Mouse (Mus musculus): Measurements from ENCODE around the gene Tmem265.

The Tmem265 gene

DNA sequence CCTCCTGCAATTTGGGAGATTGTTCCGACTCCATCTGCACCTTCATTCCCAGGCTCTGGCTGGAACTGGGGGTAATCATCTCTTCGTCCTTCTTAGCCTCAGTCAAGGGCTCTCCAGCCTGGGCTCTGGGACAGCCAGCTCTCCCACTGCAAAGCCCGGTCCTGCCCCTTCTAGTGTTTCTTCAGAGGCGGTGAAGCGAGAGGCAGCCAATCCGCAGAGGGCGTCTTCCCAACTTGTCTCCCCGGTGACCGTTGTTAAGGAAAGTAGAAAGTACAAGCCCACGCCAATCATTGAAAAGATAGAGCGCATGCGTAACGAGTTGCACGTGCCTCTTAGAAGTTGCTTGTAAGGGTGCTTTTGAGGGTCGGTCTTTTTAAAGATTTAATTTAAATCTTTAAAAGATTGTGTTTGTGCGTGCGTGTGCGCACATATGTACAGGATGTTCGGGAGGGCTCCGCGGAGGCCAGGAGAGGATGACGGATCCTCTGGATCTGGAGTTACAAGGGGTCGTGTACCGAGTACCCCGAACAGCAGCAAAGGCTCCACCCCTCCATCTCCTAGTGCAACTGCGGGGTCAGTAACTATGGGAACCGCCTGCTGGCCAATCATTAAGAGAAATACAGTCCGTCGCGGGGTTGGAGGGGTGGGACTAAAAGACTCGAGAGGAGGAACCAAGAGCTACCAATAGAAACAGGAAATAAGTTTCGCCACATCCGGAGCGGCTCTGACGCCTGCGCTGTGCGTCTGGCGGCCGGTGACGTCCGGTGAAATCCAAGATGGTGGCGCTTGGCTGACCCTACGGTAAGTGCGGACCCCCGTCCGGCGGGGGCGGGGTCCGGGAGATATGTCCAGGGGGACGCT lies 27.1 kb downstream of the Tmem265 start, which contains the start of the genes Ccdc189 and Rnf40:
Gene Ccdc189 (minus strand): TSS at position 585 of the 861 bp plus-strand sequence.
Gene Rnf40 (plus strand): TSS at position 757 of the 861 bp plus-strand sequence.
- DNase-seq (ENCODE audit: low spot score in 2 of 2), result peak; percentile 91

DNA sequence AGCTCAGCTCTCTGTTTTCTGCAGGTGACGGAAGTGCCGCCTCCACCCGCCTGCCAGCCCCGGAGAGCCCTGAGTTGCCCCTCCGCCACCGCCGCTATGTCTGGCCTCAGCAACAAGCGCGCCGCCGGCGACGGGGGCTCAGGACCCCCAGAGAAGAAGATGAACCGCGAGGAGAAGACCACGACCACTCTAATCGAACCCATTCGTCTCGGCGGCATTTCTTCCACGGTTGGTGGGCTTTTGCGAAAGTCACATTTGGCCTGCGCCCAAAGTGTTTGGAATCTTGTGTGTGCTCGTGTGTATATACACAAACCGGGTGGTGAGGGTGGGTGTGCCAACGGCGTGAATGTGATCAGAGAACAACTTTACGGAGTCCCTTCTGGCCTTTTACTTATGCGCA lies 27.7 kb downstream of the Tmem265 start:
- DNase-seq (ENCODE audit: low spot score in 2 of 2), result no peak

DNA sequence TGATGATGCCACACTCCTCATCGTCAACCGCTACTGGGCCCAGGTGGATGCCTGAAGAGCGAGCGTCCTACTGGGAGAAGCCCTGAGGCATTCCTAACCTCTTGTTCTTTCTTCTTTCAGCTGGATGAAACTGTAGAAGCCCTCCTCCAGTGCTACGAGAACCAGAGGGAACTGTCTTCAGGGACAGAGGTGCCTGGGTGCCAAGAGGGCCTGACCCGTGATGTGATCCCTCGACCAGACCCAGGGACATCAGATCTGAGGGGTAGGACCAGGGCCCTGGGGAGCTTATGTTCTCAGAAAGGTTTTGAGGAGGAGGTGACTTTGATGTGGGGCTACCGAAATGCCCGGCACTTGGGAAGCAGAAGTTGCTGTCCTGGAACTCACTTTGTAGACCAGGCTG lies 28.4 kb downstream of the Tmem265 start:
- no peak for DNase-seq (ENCODE audit: low spot score in 2 of 2)

DNA sequence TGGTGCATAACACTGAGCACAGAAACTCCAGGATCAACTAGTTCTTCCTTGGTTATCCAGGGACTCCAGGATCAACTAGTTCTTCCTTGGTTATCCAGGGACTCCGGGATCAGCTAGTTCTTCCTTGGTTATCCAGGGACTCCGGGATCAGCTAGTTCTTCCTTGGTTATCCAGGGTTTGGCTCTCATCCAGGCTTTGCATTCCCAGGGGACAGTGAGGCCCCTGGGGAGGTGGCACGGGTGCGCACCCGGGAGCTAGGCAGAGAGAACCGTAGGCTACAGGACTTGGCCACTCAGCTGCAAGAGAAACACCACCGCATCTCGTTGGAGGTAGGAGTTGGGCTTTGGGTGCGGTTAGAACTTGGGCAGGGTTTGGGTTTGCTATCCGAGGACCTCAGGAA lies 29.9 kb downstream of the Tmem265 start:
- DNase-seq (ENCODE audit: low spot score in 2 of 2), result no peak

DNA sequence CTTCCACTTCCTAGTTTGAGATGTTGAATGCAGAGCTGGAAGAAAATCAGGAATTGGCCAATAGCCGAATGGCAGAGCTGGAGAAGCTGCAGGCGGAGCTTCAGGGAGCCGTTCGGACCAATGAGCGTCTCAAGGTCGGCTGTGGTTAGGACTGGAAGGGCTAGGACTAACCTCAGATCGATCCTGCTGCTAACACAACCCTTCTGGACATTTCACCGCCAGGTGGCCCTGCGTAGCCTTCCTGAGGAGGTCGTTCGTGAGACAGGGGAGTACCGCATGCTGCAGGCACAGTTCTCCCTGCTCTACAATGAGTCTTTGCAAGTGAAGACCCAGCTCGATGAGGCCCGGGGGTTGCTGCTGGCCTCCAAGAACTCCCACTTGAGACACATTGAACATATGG lies 31.4 kb downstream of the Tmem265 start:
- no peak for DNase-seq (ENCODE audit: low spot score in 2 of 2)

DNA sequence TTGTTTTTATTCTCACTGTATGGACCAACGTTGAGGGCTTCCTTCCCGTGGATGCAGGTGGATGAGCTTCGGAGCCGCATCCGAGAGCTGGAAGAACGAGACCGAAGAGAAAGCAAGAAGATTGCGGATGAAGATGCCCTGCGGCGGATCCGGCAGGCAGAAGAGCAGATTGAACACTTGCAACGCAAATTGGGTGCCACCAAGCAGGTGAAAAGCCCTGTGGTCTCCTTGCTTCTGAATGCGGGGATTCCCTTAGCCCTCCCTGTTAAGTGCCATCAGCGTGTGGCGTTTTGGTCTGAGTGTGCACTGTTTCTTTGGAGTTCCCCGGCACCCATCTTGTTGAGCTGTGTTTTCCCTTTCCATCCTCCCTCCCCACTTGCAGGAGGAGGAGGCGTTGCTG lies 35.6 kb downstream of the Tmem265 start:
- DNase-seq (ENCODE audit: low spot score in 2 of 2), result no peak

DNA sequence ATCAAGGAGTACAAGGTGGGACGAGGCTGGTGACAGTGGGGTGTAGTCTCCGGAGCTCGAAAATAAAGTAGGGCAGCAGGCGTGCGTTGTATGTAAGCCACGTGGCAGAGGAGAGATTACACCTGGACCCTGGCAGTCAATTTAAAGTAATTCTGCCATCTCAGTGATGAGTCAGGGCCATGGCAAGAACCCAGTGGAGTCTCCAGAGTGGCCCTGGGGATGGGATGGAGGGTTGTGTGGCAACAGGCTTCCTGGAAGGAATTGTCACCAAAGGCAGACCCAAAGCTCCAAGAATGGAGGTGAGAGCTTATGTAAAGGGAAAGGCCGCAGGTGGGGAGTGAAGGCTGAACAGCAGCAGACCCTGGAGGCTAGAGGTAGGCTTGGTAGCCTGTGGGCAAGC lies 39.4 kb downstream of the Tmem265 start:
- DNase-seq (ENCODE audit: low spot score in 2 of 2), result no peak

DNA sequence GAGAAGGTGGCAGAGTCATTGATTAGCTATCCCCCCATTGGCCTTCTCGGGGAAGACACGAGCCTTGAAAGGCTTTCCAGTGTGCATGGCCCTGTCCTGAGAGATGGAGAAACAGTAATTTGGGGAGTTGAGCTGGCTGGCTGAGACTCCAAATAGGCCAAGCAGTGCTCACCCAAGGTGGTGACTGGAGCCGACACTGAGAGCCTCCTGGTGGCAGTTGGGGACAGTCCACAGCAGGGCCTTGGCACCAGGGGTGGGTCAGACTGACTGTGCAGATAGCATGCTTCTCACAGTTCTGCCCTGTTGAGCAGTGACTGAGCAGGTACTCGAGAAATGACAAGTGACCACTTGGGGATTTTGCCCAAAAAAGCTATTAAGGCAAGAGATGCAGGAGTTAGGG lies 40.5 kb downstream of the Tmem265 start:
- no peak for DNase-seq (ENCODE audit: low spot score in 2 of 2)

DNA sequence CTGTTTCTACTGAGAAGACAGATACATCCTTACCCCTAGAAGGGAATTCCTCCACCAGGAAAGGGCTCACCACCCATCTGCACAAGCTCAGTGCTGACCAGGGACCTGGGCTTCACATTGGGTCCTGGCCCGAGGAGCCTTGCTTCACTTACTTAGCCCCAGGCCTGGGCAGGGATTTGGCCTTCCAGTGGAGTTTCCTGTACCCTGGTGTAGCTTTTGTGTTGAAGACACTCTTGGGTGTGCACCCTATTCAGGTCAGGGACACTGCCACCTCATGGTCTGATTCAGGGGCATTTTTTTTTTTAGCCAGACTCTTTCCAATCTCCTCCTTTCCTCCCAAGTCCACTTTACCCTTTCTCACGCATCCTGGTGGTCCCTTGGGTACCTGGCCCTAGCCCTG lies 41.7 kb downstream of the Tmem265 start:
- no peak for DNase-seq (ENCODE audit: low spot score in 2 of 2)

DNA sequence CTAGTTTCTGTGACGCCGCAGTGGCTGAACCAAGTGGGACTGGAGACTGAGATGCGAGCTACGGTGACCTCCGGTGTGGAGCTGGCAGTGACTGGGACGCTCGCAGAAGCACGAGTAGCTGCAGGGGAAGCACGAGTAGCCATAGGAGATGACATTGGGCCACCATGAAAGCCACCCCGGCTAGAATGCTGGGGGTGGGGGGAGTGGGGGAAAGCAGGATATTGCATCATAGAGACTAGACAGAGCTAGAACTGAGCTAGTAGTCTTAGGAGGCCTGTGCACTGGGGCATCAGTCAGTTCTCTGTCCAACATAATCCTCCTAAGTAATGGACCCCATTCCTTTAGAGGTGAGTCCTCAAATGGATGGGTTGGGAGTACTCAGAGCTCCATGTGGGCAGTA lies 43.1 kb downstream of the Tmem265 start:
- DNase-seq (ENCODE audit: low spot score in 2 of 2), result no peak

DNA sequence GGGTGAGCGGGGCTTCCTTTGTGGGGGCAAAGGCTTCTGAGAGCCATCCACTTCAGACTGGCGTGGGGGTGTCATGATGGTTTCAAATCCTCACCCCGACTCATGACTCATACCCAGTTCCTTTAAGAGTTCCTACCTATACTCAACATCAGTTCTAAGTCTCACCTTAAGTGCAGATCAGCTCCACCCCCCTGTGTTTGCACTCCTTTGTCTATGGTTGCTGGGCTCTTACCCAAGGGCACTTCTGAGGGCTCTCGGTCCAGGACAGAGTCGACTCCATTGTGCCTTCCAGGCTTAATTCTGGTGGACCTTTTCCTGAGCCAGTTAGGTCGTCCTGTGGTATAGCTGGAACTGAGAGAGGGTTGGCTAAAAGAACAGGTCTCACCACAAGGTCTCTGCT lies 46.0 kb downstream of the Tmem265 start:
- no peak for DNase-seq (ENCODE audit: low spot score in 2 of 2)

DNA sequence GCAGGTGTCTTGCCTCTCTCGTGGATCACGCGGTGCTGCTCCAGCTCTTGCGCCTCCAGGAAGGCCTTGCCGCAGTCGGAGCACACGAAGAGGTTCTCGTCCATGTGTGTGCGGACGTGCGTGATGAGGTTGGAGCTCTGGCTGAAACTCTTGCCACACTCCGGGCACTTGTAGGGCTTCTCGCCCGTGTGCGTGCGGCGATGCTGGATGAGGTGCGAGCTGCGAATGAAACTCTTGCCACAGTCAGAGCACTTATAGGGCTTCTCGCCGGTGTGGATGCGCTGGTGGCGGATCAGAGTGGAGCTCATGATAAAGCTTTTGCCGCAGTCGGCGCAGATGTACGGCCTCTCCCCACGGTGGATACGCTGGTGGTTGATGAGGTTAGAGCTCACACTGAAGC lies 49.8 kb downstream of the Tmem265 start:
- no peak for DNase-seq (ENCODE audit: low spot score in 2 of 2)

DNA sequence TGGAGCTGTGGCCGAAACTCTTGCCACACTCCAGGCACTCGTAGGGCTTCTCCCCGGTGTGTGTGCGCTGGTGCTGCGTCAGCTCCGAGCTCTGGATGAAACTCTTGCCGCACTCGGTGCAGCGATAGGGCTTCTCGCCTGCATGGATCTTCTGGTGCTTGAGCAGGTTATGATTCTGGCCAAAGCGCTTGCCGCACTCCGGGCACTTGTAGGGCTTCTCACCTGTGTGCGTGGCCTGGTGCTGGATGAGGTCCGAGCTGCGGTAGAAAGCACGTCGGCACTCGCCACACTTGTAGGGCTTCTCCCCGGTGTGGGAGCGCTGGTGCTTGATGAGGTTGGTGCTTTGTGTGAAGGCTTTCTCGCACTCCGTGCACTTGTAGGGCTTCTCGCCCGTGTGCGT lies 50.4 kb downstream of the Tmem265 start:
- DNase-seq (ENCODE audit: low spot score in 2 of 2), result no peak

DNA sequence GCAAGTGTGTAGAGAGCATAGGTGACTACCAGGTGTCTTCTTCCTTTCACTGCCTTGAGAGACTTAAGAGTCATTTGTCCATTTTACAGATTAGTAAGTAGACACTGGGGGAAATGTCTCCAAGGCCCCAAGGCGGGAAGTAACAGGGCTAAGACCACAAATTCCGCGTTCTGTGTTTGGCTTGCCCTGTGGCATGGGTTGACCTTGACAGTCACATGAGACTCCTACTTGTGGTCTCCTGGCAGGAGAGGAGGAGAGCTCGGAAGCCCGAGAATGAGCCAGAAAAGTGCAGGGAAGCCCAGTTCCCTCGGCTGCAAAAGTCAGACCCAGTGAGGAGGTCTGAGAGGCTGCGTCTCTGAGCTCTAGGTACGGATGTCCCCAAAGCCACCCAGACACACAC lies 52.3 kb downstream of the Tmem265 start:
- DNase-seq (ENCODE audit: low spot score in 2 of 2), result no peak

DNA sequence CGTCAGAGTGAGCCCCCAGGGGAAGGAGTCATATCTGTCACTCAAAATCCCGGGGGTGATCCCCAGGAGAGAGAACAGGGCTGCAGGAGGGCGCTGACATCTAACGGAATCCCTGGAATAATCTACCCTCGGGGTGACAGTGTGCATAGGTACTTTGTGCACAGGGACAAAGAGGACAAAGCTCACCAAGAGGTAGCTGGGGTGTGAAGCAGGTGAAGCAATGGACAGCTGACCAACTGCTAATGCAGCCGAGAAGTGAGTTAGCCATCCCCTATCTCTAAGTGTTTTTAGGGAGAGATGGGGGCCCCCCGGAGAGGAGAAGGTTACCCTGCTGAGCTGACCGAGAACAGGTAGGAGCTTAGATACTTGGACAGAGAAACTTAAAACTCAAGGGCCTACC lies 52.9 kb downstream of the Tmem265 start:
- DNase-seq (ENCODE audit: low spot score in 2 of 2), result no peak

DNA sequence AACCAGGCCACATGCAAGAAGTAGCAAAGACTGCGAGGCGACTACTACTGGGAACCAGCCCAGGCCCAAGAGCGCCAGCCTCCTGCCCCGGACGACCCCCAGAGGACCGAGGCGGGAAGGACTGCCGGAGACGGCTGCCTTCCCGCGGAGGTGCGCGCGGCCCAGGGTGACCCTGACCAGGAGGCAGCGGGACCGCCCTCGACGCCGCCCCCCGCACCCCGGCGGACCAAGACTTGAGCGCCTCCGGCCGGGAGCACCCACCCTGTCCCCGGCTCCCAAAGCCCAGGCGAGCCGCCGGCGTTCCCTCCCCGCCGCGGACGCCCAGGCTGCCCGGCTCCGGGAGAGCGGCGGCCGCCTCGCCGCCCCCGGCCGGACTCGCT lies 53.3 kb downstream of the Tmem265 start:
- DNase-seq (ENCODE audit: low spot score in 2 of 2), result peak in 1 of 2 experiments; percentile 53

DNA sequence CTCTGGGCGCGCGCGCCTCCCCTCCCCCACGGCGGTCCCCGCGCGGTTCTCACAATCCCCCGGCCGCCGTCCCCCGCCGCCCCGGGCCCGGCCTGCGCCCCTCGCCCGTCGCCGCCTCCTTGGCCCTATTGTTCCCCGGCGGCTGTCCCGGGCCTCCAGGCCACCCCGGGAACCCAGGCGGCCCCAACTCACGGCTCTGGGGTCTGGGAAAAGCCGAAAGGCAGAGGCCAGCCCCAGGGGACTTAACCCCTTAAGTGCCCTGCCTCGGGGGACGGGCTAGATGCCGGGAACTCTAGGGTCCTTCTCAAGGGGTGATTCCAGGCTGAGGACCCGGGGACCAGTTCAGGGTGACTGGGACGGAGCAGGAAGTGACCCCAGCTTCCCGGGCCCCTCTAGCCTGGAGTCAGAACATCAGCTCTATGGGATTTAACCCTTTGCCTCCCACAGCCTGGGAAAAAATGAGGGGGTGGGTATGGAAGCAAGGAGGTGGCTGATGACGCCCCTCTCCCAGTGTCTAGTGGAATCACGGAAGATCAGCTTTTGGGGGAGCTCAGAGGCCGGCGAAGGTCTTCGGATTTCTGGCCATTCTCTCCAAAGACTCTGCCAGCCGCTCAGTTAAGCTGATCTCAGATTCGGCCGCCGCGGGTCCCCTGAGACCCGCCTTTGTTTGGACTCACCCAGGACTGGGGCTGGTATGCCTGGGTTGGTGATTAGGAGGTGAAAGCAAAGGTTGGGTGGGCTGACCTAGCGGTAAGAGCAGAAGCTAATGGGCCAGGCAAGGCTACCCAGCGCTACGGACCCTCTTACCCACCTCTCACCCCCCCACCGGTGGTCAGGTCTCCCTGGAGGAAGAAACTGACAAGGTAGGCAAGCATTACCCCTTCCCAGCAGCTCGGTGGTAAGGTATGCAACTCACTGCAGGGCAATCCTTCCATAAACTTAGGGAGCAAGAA lies 54.0 kb downstream of the Tmem265 start, which contains the start of gene Zfp629:
Gene Zfp629 (minus strand): TSS at position 907 of the 953 bp plus-strand sequence.
- peak; percentile 44 to 81 for DNase-seq (ENCODE audit: low spot score in 2 of 2)

DNA sequence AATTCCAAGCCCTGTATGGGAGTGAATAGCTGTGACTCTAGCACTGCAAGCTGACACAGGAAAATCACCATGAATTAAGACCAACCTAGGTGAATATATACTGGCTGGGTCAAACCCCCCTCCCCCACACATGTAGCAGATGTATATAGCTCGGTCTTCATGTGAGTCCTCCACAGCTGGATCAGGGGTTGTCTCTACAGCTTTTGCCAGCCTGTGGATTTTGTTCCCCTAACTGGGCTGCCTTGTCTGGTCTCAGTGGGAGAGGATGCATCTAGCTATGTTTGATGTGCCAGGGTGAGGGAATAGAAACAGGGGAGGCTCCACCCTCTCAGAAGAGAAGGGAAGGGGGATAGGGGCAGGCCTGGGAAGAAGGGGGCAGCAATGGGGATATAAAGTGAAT lies 55.1 kb downstream of the Tmem265 start:
- DNase-seq (ENCODE audit: low spot score in 2 of 2), result no peak

All from spleen, postnatal 4 days (tissue).